Mouse (Mus musculus) neural tube, embryonic 11.5 days (tissue): ENCODE results near the gene Grid1. TPM values are rescaled to one million over a fixed set of nuclear protein-coding genes. Genes with fewer than 3 reads are reported as not detected.
A peak's percentile ranks its signal among the peaks of the same experiment; 100 is the strongest.

ENCODE experiments used
- ATAC-seq: fragments of 200-750 bp; cut with Nextera tagmentation; 2 replicates; pipeline ENCODE4 v1.8.0; 2017; ENCODE audit warnings: moderate number of reproducible peaks, mild to moderate bottlenecking, moderate TSS enrichment, moderate library complexity; ENCODE audit not compliant: insufficient read depth, low FRiP score, low TSS enrichment
- DNase-seq: peaks from one replicate; pipeline ENCODE4 v3.0.0-alpha.2; 2015; ENCODE audit warnings: low spot score
- H3K27ac ChIP-seq: fragments of 300-500 bp; sonication (generic); 2 replicates; pipeline ENCODE4 v1.5.1; 2014; ENCODE audit warnings: low read depth, mild to moderate bottlenecking, low read length
- H3K27me3 ChIP-seq: fragments of 300-500 bp; sonication (generic); 2 replicates; pipeline ENCODE4 v1.6.1; 2014; ENCODE audit warnings: mild to moderate bottlenecking, low read length, mixed read lengths; ENCODE audit not compliant: control insufficient read depth, insufficient read depth
- H3K36me3 ChIP-seq: fragments of 300-500 bp; sonication (generic); 2 replicates; pipeline ENCODE4 v1.6.1; 2014; ENCODE audit warnings: mild to moderate bottlenecking, low read length, moderate library complexity, mixed read lengths; ENCODE audit not compliant: control insufficient read depth, insufficient read depth
- H3K4me1 ChIP-seq: fragments of 300-500 bp; sonication (generic); 2 replicates; pipeline ENCODE4 v1.6.1; 2014; ENCODE audit warnings: low read length, mixed read lengths; ENCODE audit not compliant: control insufficient read depth, insufficient read depth
- H3K4me2 ChIP-seq: fragments of 300-500 bp; sonication (generic); 2 replicates; pipeline ENCODE4 v1.6.1; 2014; ENCODE audit warnings: low read depth, mild to moderate bottlenecking, moderate library complexity
- H3K4me3 ChIP-seq: fragments of 300-500 bp; sonication (generic); 2 replicates; pipeline ENCODE4 v1.5.1; 2014; ENCODE audit warnings: low read depth, low read length
- H3K9ac ChIP-seq: fragments of 300-500 bp; sonication (generic); 2 replicates; pipeline ENCODE4 v1.6.1; 2014; ENCODE audit warnings: mild to moderate bottlenecking, low read length
- H3K9me3 ChIP-seq: fragments of 300-500 bp; sonication (generic); 2 replicates; pipeline ENCODE4 v1.6.1; 2016; ENCODE audit warnings: low read length; ENCODE audit not compliant: control insufficient read depth
- WGBS: fragments of 180-500 bp; shearing (Covaris S2); extraction: QIAGEN DNeasy Blood & Tissue Kit; methylation state at CpG from one replicate; pipeline ENCODE4 v1.1.7; 2014; 5-methylcytosine and 5-hydroxymethylcytosine counted together
- polyA plus RNA-seq: library from polyadenylated mRNA; unstranded; fragments of >200 nt; fragmentation: Nextera tagmentation; extraction: Ambion mirVana; gene quantifications from 2 replicates; pipeline ENCODE4 v1.2.1, GENCODE M21; 2014

The Grid1 gene
- polyA plus RNA-seq: 0.91 and 1.7 TPM in 2 replicates

DNA sequence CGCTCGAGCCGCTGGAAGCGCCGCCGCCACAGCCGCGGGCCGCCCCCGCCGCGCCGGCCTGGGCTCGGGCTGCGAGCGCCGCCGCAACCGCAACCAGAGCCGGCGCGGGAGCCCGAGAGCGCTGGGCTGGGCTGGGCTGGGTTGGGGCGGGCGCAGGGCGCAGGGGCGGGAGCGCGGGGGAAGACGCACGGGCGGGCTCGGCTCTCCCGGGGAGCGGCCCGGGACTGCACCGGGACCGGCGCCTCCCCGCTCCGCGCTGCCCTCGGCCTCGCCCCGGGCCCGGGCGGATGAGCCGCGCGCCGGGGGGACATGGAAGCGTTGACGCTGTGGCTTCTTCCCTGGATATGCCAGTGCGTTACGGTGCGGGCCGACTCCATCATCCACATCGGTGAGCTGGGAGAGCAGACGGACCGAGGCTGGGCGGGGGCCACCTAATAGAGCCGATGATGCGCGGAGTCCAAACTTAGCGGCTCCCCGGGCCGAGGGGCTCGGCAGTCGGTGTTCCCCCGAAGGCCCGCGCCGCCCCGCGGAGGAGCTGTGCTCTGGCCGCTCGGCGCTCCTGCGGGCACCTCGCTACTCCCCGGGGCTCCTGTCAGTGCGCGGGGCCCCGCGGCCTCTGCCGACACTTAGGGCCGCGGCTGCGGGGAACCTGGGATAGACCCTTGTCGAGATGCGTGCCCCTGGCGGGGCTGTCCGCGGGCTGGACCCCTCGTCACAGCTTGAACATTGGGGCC, at the start of gene Grid1:
Gene Grid1, plus strand, starts transcription at position 190 of the 734 bp plus-strand sequence.
- H3K9me3 ChIP-seq: no peaks in the 10 kb centered on the region
- H3K36me3 ChIP-seq: no peaks in the 10 kb centered on the region
- ATAC-seq: peak; percentile 64
- H3K4me1 ChIP-seq: peaks cover 5% of the 10 kb centered on the region; the same call in 1 of the 2 replicates
- H3K27me3 ChIP-seq: peaks cover 70% of the 10 kb centered on the region
- DNase-seq: peak; percentile 60
- 0% methylated on average over 60 of the region's 96 CpGs for WGBS
- H3K9ac ChIP-seq: peak within 1 kb of the TSS; percentile 68
- peak within 1 kb of the TSS; percentile 88 for H3K4me2 ChIP-seq
- peak within 1 kb of the TSS; percentile 66 for H3K4me3 ChIP-seq
- no peak within 1 kb of the TSS for H3K27ac ChIP-seq

DNA sequence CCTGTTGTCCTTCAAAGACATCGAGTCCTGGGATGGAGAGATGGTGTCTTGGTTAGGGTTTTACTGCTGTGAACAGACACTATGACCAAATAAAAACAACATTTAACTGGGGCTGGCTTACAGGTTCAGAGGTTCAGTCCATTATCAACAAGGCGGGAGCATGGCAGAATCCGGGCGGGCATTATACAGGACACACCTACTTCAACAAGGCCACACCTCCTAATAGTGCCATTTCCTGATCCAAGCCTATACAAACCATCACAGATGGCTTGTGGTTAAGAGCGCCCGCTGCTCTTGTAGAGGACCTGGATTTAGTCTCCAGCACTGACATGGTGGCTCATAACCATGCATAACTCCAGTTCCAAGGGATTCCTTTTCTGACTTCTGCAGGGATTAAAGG, 49.4 kb upstream of the Grid1 start:
- 87% methylated on average over 6 of the region's 6 CpGs for WGBS
- H3K9me3 ChIP-seq: no peaks in the 10 kb centered on the region
- ATAC-seq (no peak), DNase-seq (no peak)
- no peaks in the 10 kb centered on the region for H3K36me3 ChIP-seq
- H3K27ac ChIP-seq: no peak overlapping the region
- H3K4me1 ChIP-seq: no peaks in the 10 kb centered on the region
- H3K4me2 ChIP-seq: no peak overlapping the region
- H3K27me3 ChIP-seq: peaks cover 5% of the 10 kb centered on the region; the same call in 1 of the 2 replicates
- H3K9ac ChIP-seq: no peak overlapping the region
- no peak overlapping the region for H3K4me3 ChIP-seq

DNA sequence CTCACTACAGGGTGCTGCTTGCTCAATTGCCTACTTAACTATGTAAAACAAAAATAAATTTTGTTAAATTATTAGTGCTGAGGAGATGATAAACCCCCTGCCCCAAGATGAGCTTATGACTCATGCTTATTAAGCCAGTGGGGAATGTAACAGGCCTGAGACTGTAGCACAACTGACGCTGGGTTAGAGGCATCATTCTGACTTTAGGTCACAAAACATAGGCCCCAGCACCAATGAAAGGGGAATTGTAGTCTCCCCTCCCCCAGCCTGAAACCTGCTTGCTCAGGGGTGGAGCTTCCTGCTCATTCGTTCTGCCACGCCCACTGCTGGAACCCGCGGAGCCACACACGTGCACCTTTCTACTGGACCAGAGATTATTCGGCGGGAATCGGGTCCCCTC, 48.3 kb upstream of the Grid1 start:
- DNase-seq (no peak), ATAC-seq (no peak)
- 20% methylated on average over 9 of the region's 9 CpGs for WGBS
- Histone ChIP-seq H3K9me3 (no peaks in the 10 kb centered on the region), H3K4me1 (no peaks in the 10 kb centered on the region), H3K27me3 (peaks cover 5% of the 10 kb centered on the region; the same call in 1 of the 2 replicates), H3K4me3 (no peak overlapping the region), H3K4me2 (no peak overlapping the region), H3K27ac (no peak overlapping the region), H3K36me3 (no peaks in the 10 kb centered on the region), H3K9ac (no peak overlapping the region)

DNA sequence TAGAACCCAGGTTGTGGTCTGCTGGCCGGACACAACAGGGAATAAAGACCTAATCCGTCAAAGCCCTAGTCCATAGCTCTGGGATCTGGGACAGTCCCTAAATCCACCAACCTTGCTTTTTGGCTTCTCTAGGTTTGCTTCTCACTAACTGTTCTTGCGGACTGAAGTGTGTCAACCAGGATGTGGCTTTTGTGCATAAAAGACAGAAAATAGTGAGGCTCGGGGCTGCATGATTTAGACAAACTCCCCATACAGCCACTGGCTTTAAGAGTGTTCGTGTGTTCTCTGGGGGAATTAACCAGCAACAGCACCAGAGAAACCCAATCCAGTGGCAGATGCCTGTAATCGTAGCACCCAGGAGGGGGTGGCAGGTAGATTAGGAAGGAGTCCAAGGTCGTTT, 47.8 kb upstream of the Grid1 start:
- H3K4me1 ChIP-seq: no peaks in the 10 kb centered on the region
- no peaks in the 10 kb centered on the region for H3K9me3 ChIP-seq
- H3K36me3 ChIP-seq: no peaks in the 10 kb centered on the region
- DNase-seq: no peak
- H3K4me3 ChIP-seq: no peak overlapping the region
- no peak overlapping the region for H3K9ac ChIP-seq
- no peak overlapping the region for H3K4me2 ChIP-seq
- ATAC-seq: no peak
- H3K27ac ChIP-seq: no peak overlapping the region
- peaks cover 5% of the 10 kb centered on the region; the same call in 1 of the 2 replicates for H3K27me3 ChIP-seq
- 69% methylated on average over 7 of the region's 7 CpGs for WGBS

DNA sequence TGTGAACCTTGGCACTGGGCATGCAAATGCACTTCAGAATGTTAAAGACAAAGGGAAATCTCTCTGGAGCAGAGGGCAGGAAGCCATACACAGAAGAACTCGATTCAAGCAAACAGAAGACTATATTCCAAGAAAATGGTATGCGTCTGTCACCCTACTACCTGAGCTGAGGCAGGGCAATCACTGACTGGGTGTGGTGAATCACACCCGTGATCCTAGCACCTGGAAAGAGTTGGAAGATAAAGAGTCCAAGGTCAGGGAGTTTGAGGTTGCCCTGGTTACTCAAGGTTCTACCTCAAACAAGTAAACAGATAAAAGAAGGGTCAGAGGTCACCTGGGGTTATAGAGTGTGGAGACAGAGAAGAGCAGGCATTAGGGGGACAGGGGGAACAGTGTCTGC, 46.2 kb upstream of the Grid1 start:
- ATAC-seq (no peak), DNase-seq (no peak)
- no peak overlapping the region for H3K4me2 ChIP-seq
- peaks cover 5% of the 10 kb centered on the region; the same call in 1 of the 2 replicates for H3K27me3 ChIP-seq
- H3K4me1 ChIP-seq: no peaks in the 10 kb centered on the region
- no peaks in the 10 kb centered on the region for H3K36me3 ChIP-seq
- no peak overlapping the region for H3K9ac ChIP-seq
- H3K9me3 ChIP-seq: no peaks in the 10 kb centered on the region
- no peak overlapping the region for H3K4me3 ChIP-seq
- no peak overlapping the region for H3K27ac ChIP-seq
- WGBS: 88% methylated on average over 3 of the region's 3 CpGs

DNA sequence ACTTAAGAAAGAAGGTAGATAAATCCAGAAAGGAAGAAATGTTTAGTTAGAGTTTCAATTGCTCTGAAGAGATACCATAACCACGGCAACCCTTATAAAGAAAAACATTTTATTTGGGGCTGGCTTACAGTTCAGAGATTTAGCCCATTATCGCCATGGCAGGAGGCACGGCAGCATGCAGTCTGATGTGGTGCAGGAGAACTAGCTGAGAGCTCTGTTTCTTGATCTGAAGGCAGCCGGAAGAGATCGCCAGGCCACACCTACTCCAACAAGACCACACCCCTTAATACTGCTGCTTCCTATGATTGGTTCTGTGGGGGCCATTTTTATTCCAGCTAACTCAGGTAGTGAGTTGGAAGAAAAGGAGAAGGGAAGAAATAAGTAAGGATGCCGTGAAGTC, 45.7 kb upstream of the Grid1 start:
- ATAC-seq: no peak
- no peak for DNase-seq
- WGBS: 88% methylated on average over 6 of the region's 6 CpGs

DNA sequence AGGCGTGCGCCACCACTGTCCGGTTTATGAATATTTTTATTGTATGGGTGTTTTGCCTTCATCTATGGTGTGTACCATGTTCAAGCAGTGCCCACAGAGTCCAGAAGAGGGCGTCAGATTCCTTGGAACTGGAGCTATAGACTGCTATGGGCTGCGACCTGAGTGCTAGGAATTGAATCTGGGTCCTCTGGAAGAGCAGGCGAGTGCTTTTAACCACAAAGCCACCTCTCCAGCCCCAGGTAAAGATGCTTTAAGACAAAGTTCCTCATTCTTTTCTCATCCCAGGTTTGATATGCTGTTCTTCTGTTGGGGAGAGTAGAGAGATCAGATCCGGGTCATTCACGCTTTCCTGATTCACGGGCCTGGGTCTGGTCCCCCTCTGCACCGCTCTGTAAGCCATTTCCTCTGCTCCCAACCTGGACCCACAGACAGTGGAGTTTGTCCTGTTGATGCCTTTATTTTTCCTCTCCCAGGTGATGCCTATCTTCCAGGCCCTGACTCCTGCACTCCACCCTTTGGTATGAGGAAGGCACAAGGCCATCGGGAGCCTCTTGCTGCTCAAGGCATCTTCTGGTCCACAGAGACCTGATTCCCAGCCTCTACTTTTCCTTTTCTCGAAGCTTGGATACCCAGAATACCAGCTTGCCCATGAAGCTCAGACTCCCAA, 43.1 kb upstream of the Grid1 start:
- Histone ChIP-seq H3K27ac (no peak overlapping the region), H3K4me1 (no peaks in the 10 kb centered on the region), H3K9me3 (no peaks in the 10 kb centered on the region), H3K9ac (no peak overlapping the region), H3K36me3 (no peaks in the 10 kb centered on the region), H3K4me3 (no peak overlapping the region), H3K4me2 (no peak overlapping the region), H3K27me3 (no peaks in the 10 kb centered on the region)
- 88% methylated on average over 12 of the region's 12 CpGs for WGBS
- DNase-seq (no peak), ATAC-seq (no peak)

More for the DNA sequence above, 45.7 kb upstream of the Grid1 start:
- Histone ChIP-seq H3K4me1 (no peaks in the 10 kb centered on the region), H3K9me3 (no peaks in the 10 kb centered on the region), H3K27ac (no peak overlapping the region), H3K4me3 (no peak overlapping the region), H3K27me3 (peaks cover 5% of the 10 kb centered on the region; the same call in 1 of the 2 replicates), H3K9ac (no peak overlapping the region), H3K4me2 (no peak overlapping the region), H3K36me3 (no peaks in the 10 kb centered on the region)

DNA sequence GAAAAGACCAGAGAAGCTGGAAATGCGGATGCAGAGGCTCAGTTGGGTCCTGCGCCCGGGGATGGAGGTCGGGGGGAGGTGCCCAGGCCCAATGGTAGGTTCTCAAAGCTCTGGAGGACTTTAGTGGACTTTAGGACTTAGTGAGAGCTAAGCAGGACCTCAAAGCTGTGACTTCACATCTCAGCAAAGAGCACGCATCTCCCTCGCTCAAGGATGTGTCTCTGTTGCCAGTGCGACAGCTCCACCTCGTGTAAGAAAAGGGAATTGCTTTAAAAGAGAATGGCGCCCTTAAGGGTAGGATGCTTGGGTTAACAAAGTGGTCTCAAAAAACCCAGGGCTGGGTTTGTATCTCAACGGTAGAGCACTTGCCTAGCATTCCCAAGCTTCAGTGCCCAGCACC, 42.1 kb upstream of the Grid1 start:
- no peaks in the 10 kb centered on the region for H3K36me3 ChIP-seq
- ATAC-seq: no peak

DNA sequence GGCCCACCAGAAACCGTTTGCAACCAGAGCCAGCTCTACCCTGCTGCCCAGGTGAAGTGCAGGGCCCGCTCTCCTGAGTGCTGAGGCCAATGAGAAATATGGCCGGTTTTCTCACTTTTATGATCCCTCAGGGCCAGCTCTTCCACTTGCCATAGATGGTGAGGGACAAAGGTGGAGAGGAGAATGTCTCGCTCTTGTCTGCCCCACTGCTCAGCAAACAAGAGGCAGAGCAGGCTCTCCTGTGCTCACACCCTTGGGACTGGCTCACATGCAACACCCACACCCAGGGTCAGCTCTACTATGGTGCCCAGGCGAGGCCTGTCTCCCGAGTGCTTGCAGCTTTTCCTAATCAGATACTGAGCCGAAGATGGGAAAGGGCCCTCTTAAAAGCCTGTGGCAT, 41.1 kb upstream of the Grid1 start:
- WGBS: 86% methylated on average over 7 of the region's 7 CpGs
- Histone ChIP-seq H3K27ac (no peak overlapping the region), H3K4me2 (no peak overlapping the region), H3K9me3 (no peaks in the 10 kb centered on the region), H3K4me3 (no peak overlapping the region), H3K27me3 (no peaks in the 10 kb centered on the region), H3K36me3 (no peaks in the 10 kb centered on the region), H3K9ac (no peak overlapping the region), H3K4me1 (no peaks in the 10 kb centered on the region)
- ATAC-seq (no peak), DNase-seq (no peak)

More for the DNA sequence above, 42.1 kb upstream of the Grid1 start:
- Histone ChIP-seq H3K27ac (no peak overlapping the region), H3K27me3 (no peaks in the 10 kb centered on the region), H3K4me1 (no peaks in the 10 kb centered on the region), H3K4me3 (no peak overlapping the region), H3K4me2 (no peak overlapping the region), H3K9me3 (no peaks in the 10 kb centered on the region), H3K9ac (no peak overlapping the region)
- DNase-seq: peak; percentile 78
- 16% methylated on average over 10 of the region's 10 CpGs for WGBS
